Mouse (Mus musculus) limb, embryonic 12.5 days (tissue): ENCODE measurements around the gene Zzef1. TPM values are rescaled to one million over a fixed set of nuclear protein-coding genes. Genes with fewer than 3 reads are reported as not detected.

Experiments
- ATAC-seq: fragments of 200-750 bp; cut with Nextera tagmentation; 2 replicates; pipeline ENCODE4 v1.8.0; 2017; ENCODE audit warnings: low read depth, moderate TSS enrichment; ENCODE audit not compliant: insufficient number of reproducible peaks, insufficient read depth, low FRiP score, low TSS enrichment
- H3K27ac ChIP-seq: fragments of 300-500 bp; sonication (generic); 2 replicates; pipeline ENCODE4 v1.5.1; 2016; ENCODE audit warnings: mild to moderate bottlenecking, moderate library complexity
- H3K27me3 ChIP-seq: fragments of 300-500 bp; sonication (generic); 2 replicates; pipeline ENCODE4 v1.6.1; 2016; ENCODE audit warnings: mild to moderate bottlenecking, moderate library complexity
- H3K36me3 ChIP-seq: fragments of 300-500 bp; sonication (generic); 2 replicates; pipeline ENCODE4 v1.6.1; 2016; ENCODE audit warnings: mild to moderate bottlenecking, moderate library complexity
- H3K4me1 ChIP-seq: fragments of 300-500 bp; sonication (generic); replicated peaks from 2 replicates; pipeline ENCODE4 v1.6.1; 2016
- H3K4me2 ChIP-seq: fragments of 300-500 bp; sonication (generic); 2 replicates; pipeline ENCODE4 v1.6.1; 2016; ENCODE audit warnings: mild to moderate bottlenecking, moderate library complexity
- H3K4me3 ChIP-seq: fragments of 300-500 bp; sonication (generic); replicated peaks from 2 replicates; pipeline ENCODE4 v1.5.1; 2016; ENCODE audit warnings: mild to moderate bottlenecking
- H3K9ac ChIP-seq: fragments of 300-500 bp; sonication (generic); replicated peaks from 2 replicates; pipeline ENCODE4 v1.6.1; 2016; ENCODE audit warnings: mild to moderate bottlenecking, moderate library complexity
- H3K9me3 ChIP-seq: fragments of 300-500 bp; sonication (generic); 2 replicates; pipeline ENCODE4 v1.6.1; 2016; ENCODE audit warnings: mild to moderate bottlenecking, moderate library complexity
- WGBS: fragments of 180-500 bp; shearing (Covaris S2); methylation state at CpG from one replicate; pipeline ENCODE4 v1.1.7; 2016; 5-methylcytosine and 5-hydroxymethylcytosine counted together
- polyA plus RNA-seq: library from polyadenylated mRNA; unstranded; fragments of >200 nt; fragmentation: Nextera tagmentation; extraction: Ambion mirVana; gene quantifications from 2 replicates; pipeline ENCODE4 v1.2.1, GENCODE M21; 2016

The Zzef1 gene
- polyA plus RNA-seq, 1 experiment from 2014 or later = 7.9 TPM

DNA sequence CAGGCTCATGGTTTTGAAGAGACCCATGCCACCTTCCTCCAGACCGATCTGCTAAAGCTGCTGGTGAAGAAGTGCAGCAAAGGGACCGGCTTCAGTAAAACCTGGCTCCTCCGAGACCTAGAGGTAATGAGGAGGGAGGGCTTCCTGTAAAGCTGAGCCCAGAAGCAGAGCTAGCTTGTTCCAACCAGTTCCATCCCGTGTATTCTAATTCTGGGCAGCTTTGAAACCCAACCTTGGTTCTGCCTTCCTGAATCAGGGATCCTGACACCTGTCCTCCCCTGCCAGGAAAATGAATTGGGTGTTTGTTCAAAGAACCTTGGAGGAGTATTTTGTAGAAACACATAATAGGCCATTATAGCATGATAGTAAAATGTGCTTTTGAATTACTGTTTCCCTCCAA, 112.4 kb downstream of the Zzef1 start:
- Histone ChIP-seq H3K27me3 (no peaks in the 10 kb centered on the region), H3K9me3 (no peaks in the 10 kb centered on the region), H3K4me2 (no peak overlapping the region), H3K9ac (no peak overlapping the region), H3K36me3 (peaks cover 71% of the 10 kb centered on the region), H3K4me3 (no peak overlapping the region), H3K4me1 (no peaks in the 10 kb centered on the region), H3K27ac (no peak overlapping the region)
- ATAC-seq = no peak
- 86% methylated on average over 4 of the region's 4 CpGs for WGBS

DNA sequence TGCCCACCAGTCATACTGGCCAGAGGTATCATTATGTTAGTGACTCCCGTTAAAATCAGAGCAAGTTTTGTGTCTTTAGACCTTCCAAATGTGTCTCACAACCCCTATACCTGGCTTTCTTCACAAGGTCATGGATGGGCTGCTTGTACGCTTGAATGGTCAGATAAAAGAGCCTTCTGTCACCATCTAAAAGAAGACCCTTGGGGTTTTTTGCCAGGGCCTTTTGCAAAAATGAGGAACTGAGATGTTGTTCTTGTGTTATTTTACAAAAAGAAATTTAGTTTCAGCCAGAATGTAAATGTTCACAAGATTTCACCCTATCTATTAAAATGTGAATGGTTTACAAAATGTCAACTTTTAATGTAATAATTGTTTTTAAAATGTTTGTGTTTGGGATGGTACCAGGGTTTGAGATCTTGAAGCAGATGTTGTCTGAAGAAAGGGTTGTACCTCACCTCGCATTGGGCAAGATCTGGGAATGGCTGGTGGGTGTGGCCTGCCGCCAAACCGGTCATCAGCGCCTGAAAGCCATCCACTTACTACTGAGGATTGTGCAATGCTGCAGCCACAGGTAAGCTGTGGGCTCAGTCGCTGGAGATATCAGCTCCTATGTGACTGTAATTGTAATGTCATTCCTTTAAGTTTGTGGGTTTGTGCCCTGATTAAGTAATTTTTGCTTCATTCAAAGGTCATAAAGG, 121.4 kb downstream of the Zzef1 start:
- Histone ChIP-seq H3K4me1 (no peaks in the 10 kb centered on the region), H3K27ac (no peak overlapping the region), H3K4me3 (no peak overlapping the region), H3K9me3 (no peaks in the 10 kb centered on the region), H3K9ac (no peak overlapping the region), H3K27me3 (no peaks in the 10 kb centered on the region), H3K4me2 (no peak overlapping the region), H3K36me3 (peaks cover 78% of the 10 kb centered on the region)
- WGBS = 70% methylated on average over 7 of the region's 7 CpGs
- no peak for ATAC-seq

DNA sequence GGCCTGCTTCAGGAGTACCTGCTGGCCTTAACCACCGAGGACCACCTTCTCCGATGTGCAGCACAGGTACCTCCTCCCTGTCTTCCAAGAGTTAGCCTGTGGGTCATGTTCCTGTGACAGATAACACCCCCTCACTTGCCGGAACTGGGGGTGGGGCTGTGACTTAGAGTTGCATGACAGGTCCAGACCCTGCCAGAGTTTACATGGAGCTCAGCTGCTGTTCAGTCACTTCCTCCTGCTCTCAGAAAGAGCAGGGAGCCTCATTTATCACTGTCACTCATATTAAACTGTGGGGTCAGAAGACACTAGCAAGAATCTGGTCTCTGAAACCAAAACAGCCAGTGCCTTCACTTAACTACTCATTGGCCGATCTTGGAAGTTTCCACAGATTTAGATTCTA, 127.1 kb downstream of the Zzef1 start:
- WGBS = 83% methylated on average over 4 of the region's 4 CpGs

DNA sequence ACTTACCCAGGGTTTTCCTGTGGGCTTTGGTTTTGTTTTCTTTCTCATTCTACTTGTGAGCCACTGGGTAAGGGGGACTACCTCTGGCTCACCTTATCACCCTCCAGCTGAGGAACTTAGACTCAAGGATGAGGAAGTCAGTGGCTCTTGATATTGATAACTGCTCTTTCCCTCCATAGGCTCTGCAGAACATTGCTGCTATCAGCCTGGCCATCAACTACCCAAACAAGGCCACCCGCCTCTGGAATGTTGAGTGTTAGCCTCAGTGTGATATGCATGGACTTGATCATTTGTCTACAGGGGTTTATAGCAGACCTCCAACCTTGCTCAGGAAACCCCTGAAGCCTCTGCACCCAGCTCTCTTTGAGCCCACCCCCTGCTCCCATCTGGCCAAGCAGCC, 128.4 kb downstream of the Zzef1 start:
- Histone ChIP-seq H3K4me2 (no peak overlapping the region), H3K9me3 (no peaks in the 10 kb centered on the region), H3K9ac (no peak overlapping the region), H3K4me3 (no peak overlapping the region), H3K27ac (no peak overlapping the region), H3K4me1 (no peaks in the 10 kb centered on the region), H3K36me3 (peaks cover 39% of the 10 kb centered on the region), H3K27me3 (no peaks in the 10 kb centered on the region)
- ATAC-seq = no peak
- 81% methylated on average over 1 of the region's 1 CpGs for WGBS

More for the DNA sequence above, 127.1 kb downstream of the Zzef1 start:
- no peak overlapping the region for H3K27ac ChIP-seq
- H3K9me3 ChIP-seq = no peaks in the 10 kb centered on the region
- peaks cover 49% of the 10 kb centered on the region for H3K36me3 ChIP-seq
- no peaks in the 10 kb centered on the region for H3K27me3 ChIP-seq
- no peak overlapping the region for H3K4me2 ChIP-seq
- no peaks in the 10 kb centered on the region for H3K4me1 ChIP-seq
- H3K4me3 ChIP-seq = no peak overlapping the region
- H3K9ac ChIP-seq = no peak overlapping the region
- ATAC-seq = no peak

DNA sequence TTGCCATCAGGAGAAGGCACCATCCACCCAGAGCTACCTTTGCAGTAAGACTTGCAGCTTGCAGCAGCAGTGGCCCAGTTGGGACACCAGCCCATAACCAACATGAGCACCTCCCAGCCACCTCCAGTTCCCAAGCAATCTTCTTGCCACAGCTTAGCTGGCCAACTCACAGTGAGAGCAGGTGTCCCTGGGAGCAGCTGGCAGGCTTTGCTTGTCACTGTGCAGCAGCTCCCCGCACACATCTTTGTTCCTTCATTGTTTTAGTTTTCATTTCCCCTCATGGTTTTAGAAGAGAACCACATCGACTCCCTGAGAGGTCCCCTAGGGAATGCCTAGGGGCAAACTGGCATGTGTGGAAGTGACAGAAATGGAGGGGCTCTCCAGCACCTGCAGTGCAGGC, 129.0 kb downstream of the Zzef1 start:
- peaks cover 35% of the 10 kb centered on the region for H3K36me3 ChIP-seq
- H3K9me3 ChIP-seq = no peaks in the 10 kb centered on the region
- H3K27ac ChIP-seq = no peak overlapping the region
- 67% methylated on average over 2 of the region's 2 CpGs for WGBS
- no peak overlapping the region for H3K4me3 ChIP-seq
- ATAC-seq = no peak
- 0 out of 2 replicates have a peak overlapping the region, but pooled peaks have one; percentile 4 for H3K9ac ChIP-seq
- H3K27me3 ChIP-seq = no peaks in the 10 kb centered on the region
- H3K4me2 ChIP-seq = no peak overlapping the region
- no peaks in the 10 kb centered on the region for H3K4me1 ChIP-seq

DNA sequence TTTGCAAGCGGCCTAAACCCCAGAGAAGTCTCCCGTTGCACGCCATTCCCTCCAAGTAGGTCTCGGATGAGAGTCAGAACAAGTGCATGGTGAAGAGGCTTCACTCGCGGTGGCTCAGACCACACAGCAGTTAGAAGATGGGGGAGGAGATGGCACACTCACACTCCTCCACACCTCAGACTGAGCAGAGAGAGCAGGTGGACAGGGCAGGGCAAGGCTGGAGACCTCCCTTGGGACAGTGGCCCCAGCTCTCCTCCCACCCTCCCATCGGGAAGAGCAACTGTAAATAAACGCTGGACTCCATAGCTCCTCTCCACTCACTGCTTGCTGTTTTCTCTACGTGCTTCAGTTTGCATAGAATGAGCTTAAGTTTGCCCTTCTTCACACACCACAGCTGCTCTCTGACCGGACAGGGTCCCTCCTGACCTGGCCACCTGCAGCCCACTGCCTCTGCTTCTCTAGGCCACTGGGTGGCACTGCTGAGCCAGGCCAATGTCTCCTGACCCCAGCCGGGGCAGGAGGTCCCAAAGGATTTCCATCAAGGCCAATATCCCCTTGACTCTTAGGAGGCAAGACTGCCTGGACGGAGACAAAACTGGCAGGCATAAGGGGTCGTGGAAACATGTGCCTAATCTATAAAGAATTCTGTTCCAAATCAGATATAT, 130.3 kb downstream of the Zzef1 start:
- ATAC-seq = peak; percentile 52

DNA sequence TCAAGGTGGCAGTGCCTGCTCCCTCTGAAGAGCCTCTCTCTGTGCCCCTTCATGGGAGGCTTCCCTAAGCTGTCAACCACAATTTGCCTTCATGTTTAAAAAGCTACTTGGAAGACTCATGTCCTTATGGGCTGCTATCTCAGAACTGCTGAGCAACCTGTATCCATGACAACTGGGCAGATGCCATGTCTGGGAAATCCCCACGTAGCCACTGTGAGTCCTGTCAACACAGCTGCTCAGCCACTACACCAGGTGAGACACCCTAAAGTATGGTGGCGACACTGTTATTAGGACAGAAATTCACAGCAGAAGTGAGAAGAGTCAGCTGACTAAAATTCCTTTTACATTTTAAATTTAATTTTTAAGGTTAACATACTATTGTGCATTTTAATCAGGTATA, 132.5 kb downstream of the Zzef1 start:
- 64% methylated on average over 2 of the region's 2 CpGs for whole genome bisulfite sequencing
- no peak overlapping the region for H3K9ac ChIP-seq
- H3K4me2 ChIP-seq = no peak overlapping the region
- H3K27ac ChIP-seq = no peak overlapping the region
- peaks cover 19% of the 10 kb centered on the region for H3K36me3 ChIP-seq
- H3K9me3 ChIP-seq = no peaks in the 10 kb centered on the region
- ATAC-seq = no peak
- no peaks in the 10 kb centered on the region for H3K27me3 ChIP-seq
- H3K4me3 ChIP-seq = no peak overlapping the region
- H3K4me1 ChIP-seq = no peaks in the 10 kb centered on the region

More for the DNA sequence above, 130.3 kb downstream of the Zzef1 start:
- Histone ChIP-seq H3K27me3 (no peaks in the 10 kb centered on the region), H3K9ac (no peak overlapping the region), H3K4me1 (no peaks in the 10 kb centered on the region), H3K9me3 (no peaks in the 10 kb centered on the region), H3K4me3 (no peak overlapping the region), H3K27ac (no peak overlapping the region), H3K4me2 (no peak overlapping the region), H3K36me3 (peaks cover 25% of the 10 kb centered on the region)
- WGBS = 52% methylated on average over 13 of the region's 13 CpGs

DNA sequence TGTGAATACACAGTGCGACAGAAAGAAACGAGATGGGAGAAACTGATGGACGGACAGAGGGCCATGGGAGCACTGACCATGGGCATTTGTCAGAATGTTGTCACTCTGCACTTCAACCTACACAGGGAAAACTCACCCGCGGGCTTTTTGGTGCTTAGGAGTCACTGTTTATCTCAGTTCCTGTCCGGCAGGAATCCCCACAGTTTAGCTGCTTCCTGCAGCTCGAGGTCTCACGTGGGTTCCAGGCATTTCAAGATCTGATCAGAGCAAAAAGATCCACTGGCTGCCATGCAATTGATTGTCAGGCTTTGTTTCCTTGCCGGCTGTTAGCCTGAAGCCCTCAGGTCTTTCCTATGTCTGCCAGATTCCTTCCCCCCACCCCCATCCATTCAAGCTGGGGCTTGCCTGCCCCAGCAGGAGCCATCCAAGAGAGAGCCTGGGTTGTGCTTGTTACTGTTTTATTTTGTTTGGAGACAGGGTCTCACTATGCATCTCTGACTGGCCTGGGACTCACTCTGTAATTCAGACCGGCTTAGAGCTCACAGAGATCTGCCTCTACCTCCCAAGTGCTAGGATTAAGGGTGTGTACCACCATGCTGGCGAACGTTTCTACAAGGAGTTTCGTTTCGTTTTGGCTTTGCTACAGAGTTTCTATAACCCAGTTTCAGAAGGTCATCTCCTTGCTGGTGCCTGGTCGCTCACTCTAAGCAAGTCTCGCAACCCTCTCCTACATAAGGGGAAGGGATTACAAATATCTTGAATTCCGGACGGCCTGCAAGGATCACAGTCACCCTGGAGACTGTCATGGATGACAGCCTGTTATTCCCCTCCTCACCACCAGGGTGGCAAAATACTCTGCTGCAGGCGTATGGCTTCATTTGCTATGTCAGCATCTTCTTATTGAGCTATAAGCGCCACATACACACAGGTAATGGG, 144.4 kb downstream of the Zzef1 start:
- WGBS = 52% methylated on average over 20 of the region's 20 CpGs
- H3K27me3 ChIP-seq = no peaks in the 10 kb centered on the region
- H3K4me2 ChIP-seq = peak overlapping the region; percentile 27
- no peaks in the 10 kb centered on the region for H3K36me3 ChIP-seq
- H3K4me1 ChIP-seq = no peaks in the 10 kb centered on the region
- no peak overlapping the region for H3K9ac ChIP-seq
- peak overlapping the region; percentile 26; the same call in 1 of the 2 replicates for H3K4me3 ChIP-seq
- H3K27ac ChIP-seq = no peak overlapping the region
- no peaks in the 10 kb centered on the region for H3K9me3 ChIP-seq
- no peak for ATAC-seq

DNA sequence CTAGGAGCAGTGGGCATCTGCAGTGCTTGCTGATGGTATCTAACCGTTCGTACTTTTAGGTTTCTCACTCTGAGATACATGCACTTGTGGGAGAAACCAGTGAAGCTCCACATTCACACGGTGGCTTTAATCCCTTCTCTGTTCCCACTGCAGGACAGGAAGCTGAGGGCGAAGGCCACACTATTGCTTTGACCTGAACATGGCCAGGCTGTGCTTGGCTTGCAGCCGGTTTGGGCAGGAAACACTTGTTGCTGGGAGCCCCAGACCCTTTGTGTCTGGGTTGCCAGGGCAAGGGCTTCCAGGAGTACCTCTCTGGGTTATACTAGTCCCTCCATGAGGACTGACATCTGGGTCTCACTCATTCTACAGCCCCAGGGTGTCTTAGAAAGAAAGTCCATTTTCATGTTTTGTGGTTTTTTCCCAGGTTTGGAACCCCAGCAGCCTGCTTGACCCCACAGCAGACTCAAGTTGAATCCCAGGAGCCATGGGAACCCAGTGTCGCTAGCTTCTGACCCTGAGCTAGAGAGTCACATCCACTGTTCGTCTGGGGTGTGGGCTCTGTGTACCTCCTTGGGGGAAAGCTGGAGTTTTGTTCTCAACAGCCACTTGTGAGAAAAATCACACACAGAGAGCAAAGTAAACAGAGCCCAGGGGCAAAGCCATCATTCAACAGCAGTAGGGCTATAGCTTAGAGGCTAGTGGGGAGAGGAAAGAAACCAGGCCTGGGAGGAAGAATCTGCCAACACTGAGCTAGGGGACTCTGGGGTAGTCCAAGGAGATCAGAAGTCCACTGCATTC, 149.2 kb downstream of the Zzef1 start:
- Histone ChIP-seq H3K4me1 (peaks cover 8% of the 10 kb centered on the region), H3K27me3 (no peaks in the 10 kb centered on the region), H3K9me3 (0 out of 2 replicates have a peak, but pooled peaks cover 3% of the 10 kb centered on the region), H3K36me3 (no peaks in the 10 kb centered on the region), H3K9ac (no peak overlapping the region), H3K4me3 (no peak overlapping the region), H3K27ac (no peak overlapping the region), H3K4me2 (no peak overlapping the region)
- ATAC-seq = no peak
- 60% methylated on average over 7 of the region's 7 CpGs for WGBS

DNA sequence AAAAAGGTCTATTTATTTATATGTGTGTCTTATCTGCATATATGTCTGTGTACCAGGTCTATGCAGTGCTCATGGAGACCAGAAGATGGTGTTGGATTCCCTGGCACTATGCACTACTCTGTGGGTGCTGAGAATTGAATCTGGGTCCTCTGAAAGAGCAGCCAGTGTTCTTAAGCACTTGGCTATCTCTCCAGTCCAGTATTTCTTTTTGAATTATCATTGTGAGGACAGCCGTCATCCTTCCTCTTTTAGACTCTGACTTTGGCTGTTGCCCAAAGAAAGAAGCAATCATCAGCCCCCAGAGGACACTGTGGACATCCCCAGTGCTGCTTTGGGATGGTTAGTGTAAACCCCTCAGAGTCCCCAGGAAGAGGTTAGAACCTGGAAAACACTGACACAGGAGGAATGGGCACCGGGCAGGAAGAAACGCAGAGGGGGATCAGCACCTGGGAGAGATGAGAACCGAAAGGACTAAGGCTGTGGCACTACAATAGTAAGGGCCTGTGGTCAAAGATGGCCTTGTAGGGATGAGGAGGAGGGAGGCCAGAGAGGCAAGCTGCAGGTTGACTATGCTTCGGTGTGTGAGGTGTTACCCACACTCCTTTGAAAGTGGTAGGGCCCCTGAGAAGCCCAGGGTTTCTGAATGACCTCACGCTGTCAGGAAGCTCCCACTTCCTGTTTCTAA, 150.0 kb downstream of the Zzef1 start:
- no peak overlapping the region; the same call in 1 of the 2 replicates for H3K9ac ChIP-seq
- H3K27me3 ChIP-seq = no peaks in the 10 kb centered on the region
- peaks cover 9% of the 10 kb centered on the region for H3K4me1 ChIP-seq
- no peak overlapping the region for H3K4me2 ChIP-seq
- H3K4me3 ChIP-seq = no peak overlapping the region
- H3K36me3 ChIP-seq = no peaks in the 10 kb centered on the region
- WGBS = 55% methylated on average over 6 of the region's 6 CpGs
- no peak overlapping the region for H3K27ac ChIP-seq
- ATAC-seq = no peak
- 0 out of 2 replicates have a peak, but pooled peaks cover 3% of the 10 kb centered on the region for H3K9me3 ChIP-seq
